ENCODE assay signal across 20 mouse cellular contexts in genomic region chr6:97346932-97347331, GRCm38 (mm10).
A peak's percentile ranks its signal among the peaks of the same experiment; 100 is the strongest.
DNase-seq lines count a peak whose midpoint lies in the region; ATAC-seq lines count a peak whose summit lies in the region.
"Had no signal": no experiment of that assay in that cellular context is flagged by ENCODE, and none has a peak within 500 bp of the region (broad histone marks: within the 10 kb centered on the region; RNA-seq: fewer than 3 reads in every experiment).

No protein-coding gene starts in this region.

- H3K4me3 ChIP-seq in kidney, embryonic 15.5 days (replicated peaks) = no peak overlapping the region
- peak overlapping the region; percentile 75 for H3K4me3 ChIP-seq in megakaryocyte, embryonic 14.5 days (replicated peaks)
- H3K4me3 ChIP-seq: embryonic facial prominence, embryonic 13.5 days; forebrain, embryonic 15.5 days; limb, embryonic 12.5 days; liver, embryonic 15.5 days had no signal

- H3K9me3 ChIP-seq in kidney, embryonic 15.5 days (replicated peaks) = no peaks in the 10 kb centered on the region
- peaks cover 6% of the 10 kb centered on the region for H3K9me3 ChIP-seq in megakaryocyte, embryonic 14.5 days
- H3K9me3 ChIP-seq: embryonic facial prominence, embryonic 13.5 days; forebrain, embryonic 15.5 days; limb, embryonic 12.5 days; liver, embryonic 15.5 days had no signal

- peaks cover 27% of the 10 kb centered on the region for H3K4me1 ChIP-seq in kidney, embryonic 15.5 days
- peaks cover 72% of the 10 kb centered on the region for H3K4me1 ChIP-seq in megakaryocyte, embryonic 14.5 days
- H3K4me1 ChIP-seq: forebrain, embryonic 15.5 days had no signal

- no peak overlapping the region for H3K9ac ChIP-seq in kidney, embryonic 15.5 days
- H3K9ac ChIP-seq: embryonic facial prominence, embryonic 13.5 days; forebrain, embryonic 15.5 days; limb, embryonic 12.5 days; liver, embryonic 15.5 days had no signal

- peak; percentile 20 for DNase-seq in heart, adult 8-10 months (ENCODE audit: low spot score)
- no peak for DNase-seq in heart, adult 11 months
- no peak for DNase-seq in kidney, adult 11 months
- no peak for DNase-seq in spleen, adult 12 weeks (ENCODE audit: low spot score)
- DNase-seq in frontal cortex, postnatal 14 days (ENCODE audit: low spot score in 2 of 2) = no peak
- DNase-seq: adrenal gland, postnatal 10 days; cerebellum, postnatal 10 days; gastrocnemius, postnatal 36 days; lung, postnatal 14 days; right cerebral cortex, postnatal 14 days; thymus, postnatal 25 days had no signal

- H3K4me2 ChIP-seq in kidney, embryonic 15.5 days = no peak overlapping the region
- H3K4me2 ChIP-seq: embryonic facial prominence, embryonic 13.5 days; forebrain, embryonic 15.5 days; limb, embryonic 12.5 days; liver, embryonic 15.5 days had no signal

- H3K36me3 ChIP-seq in kidney, embryonic 15.5 days = no peaks in the 10 kb centered on the region
- peaks cover 60% of the 10 kb centered on the region for H3K36me3 ChIP-seq in megakaryocyte, embryonic 14.5 days (replicated peaks; ENCODE audit: low read length)
- H3K36me3 ChIP-seq: embryonic facial prominence, embryonic 13.5 days; forebrain, embryonic 15.5 days; limb, embryonic 12.5 days; liver, embryonic 15.5 days had no signal

- H3K27ac ChIP-seq in kidney, embryonic 15.5 days = no peak overlapping the region
- H3K27ac ChIP-seq: embryonic facial prominence, embryonic 13.5 days; forebrain, embryonic 15.5 days; limb, embryonic 12.5 days; liver, embryonic 15.5 days had no signal

- 79% methylated on average over 1 of the region's 1 CpGs for WGBS in kidney, embryonic 15.5 days

- no peaks in the 10 kb centered on the region for H3K27me3 ChIP-seq in kidney, embryonic 15.5 days
- no peaks in the 10 kb centered on the region for H3K27me3 ChIP-seq in megakaryocyte, embryonic 14.5 days (replicated peaks)
- H3K27me3 ChIP-seq: embryonic facial prominence, embryonic 13.5 days; forebrain, embryonic 15.5 days; limb, embryonic 12.5 days; liver, embryonic 15.5 days; Patski had no signal

- 0 out of 2 replicates have a peak, but pooled peaks have one; percentile 47 for ATAC-seq in kidney, embryonic 15.5 days (replicated peaks; ENCODE audit: low FRiP score)
- no peak for ATAC-seq in megakaryocyte, adult 5-6 weeks (ENCODE audit: poor library complexity, severe bottlenecking)
- ATAC-seq: CD4-positive, CD25-positive, alpha-beta regulatory T cell, adult 4 months; forebrain, embryonic 15.5 days; Patski had no signal
